Mouse (Mus musculus) midbrain, embryonic 16.5 days (tissue): Measurements from ENCODE around the gene E130311K13Rik. TPM values are rescaled to one million over a fixed set of nuclear protein-coding genes. Genes with fewer than 3 reads are reported as not detected.

Experiments used
- ATAC-seq: fragments of 200-750 bp; cut with Nextera tagmentation; 2 replicates; pipeline ENCODE4 v1.8.0; 2017; ENCODE audit warnings: moderate TSS enrichment
- H3K27ac ChIP-seq: fragments of 300-500 bp; sonication (generic); 2 replicates; pipeline ENCODE4 v1.5.1; 2014; ENCODE audit warnings: mild to moderate bottlenecking, low read length, mixed read lengths
- H3K27me3 ChIP-seq: fragments of 300-500 bp; sonication (generic); 2 replicates; pipeline ENCODE4 v1.6.1; 2014; ENCODE audit warnings: low read depth, low read length, mixed read lengths; ENCODE audit not compliant: control insufficient read depth, insufficient read depth
- H3K36me3 ChIP-seq: fragments of 300-500 bp; sonication (generic); 2 replicates; pipeline ENCODE4 v1.6.1; 2014; ENCODE audit warnings: mild to moderate bottlenecking, low read length, moderate library complexity, mixed read lengths; ENCODE audit not compliant: control insufficient read depth, insufficient read depth
- H3K4me1 ChIP-seq: fragments of 300-500 bp; sonication (generic); 2 replicates; pipeline ENCODE4 v1.6.1; 2014; ENCODE audit warnings: mild to moderate bottlenecking, low read length, mixed read lengths; ENCODE audit not compliant: control insufficient read depth, insufficient read depth
- H3K4me2 ChIP-seq: fragments of 300-500 bp; sonication (generic); 2 replicates; pipeline ENCODE4 v1.6.1; 2014; ENCODE audit warnings: mild to moderate bottlenecking, low read length, mixed read lengths
- H3K4me3 ChIP-seq: fragments of 300-500 bp; sonication (generic); 2 replicates; pipeline ENCODE4 v1.5.1; 2014; ENCODE audit warnings: low read depth, mild to moderate bottlenecking, low read length, moderate library complexity, mixed read lengths
- H3K9ac ChIP-seq: fragments of 300-500 bp; sonication (generic); 2 replicates; pipeline ENCODE4 v1.6.1; 2014; ENCODE audit warnings: low read depth, low read length, mixed read lengths
- H3K9me3 ChIP-seq: fragments of 300-500 bp; sonication (generic); replicated peaks from 2 replicates; pipeline ENCODE4 v1.6.1; 2014; ENCODE audit warnings: mild to moderate bottlenecking, low read length, mixed read lengths; ENCODE audit not compliant: control insufficient read depth, poor library complexity, severe bottlenecking
- WGBS: fragments of 180-500 bp; shearing (Covaris S2); extraction: QIAGEN DNeasy Blood & Tissue Kit; methylation state at CpG from one replicate; pipeline ENCODE4 v1.1.7; 2014; 5-methylcytosine and 5-hydroxymethylcytosine counted together
- polyA plus RNA-seq: library from polyadenylated mRNA; unstranded; fragments of >200 nt; fragmentation: Nextera tagmentation; extraction: Ambion mirVana; gene quantifications from 2 replicates; pipeline ENCODE4 v1.2.1, GENCODE M21; 2015

E130311K13Rik gene
- polyA plus RNA-seq, 1 experiment from 2014 or later: 8.3 TPM

- H3K4me2 ChIP-seq: no peak overlapping the region
- no peaks in the 10 kb centered on the region for H3K9me3 ChIP-seq
- WGBS: 95% methylated on average over 3 of the region's 3 CpGs
- no peak for ATAC-seq
- 0 out of 2 replicates have a peak, but pooled peaks cover 2% of the 10 kb centered on the region for H3K36me3 ChIP-seq
- H3K27me3 ChIP-seq: no peaks in the 10 kb centered on the region
- H3K9ac ChIP-seq: no peak overlapping the region
- H3K4me3 ChIP-seq: no peak overlapping the region
- no peak overlapping the region for H3K27ac ChIP-seq
- H3K4me1 ChIP-seq: no peaks in the 10 kb centered on the region
These were observed 20.6 kb upstream of the E130311K13Rik start for GRCm38 (mm10) chr3:63949837-63950236.

- no peaks in the 10 kb centered on the region for H3K4me1 ChIP-seq
- no peak overlapping the region for H3K9ac ChIP-seq
- ATAC-seq: no peak
- H3K4me3 ChIP-seq: no peak overlapping the region
- no peaks in the 10 kb centered on the region for H3K27me3 ChIP-seq
- H3K27ac ChIP-seq: no peak overlapping the region
- H3K9me3 ChIP-seq: no peaks in the 10 kb centered on the region
- 0 out of 2 replicates have a peak, but pooled peaks cover 7% of the 10 kb centered on the region for H3K36me3 ChIP-seq
- WGBS: 97% methylated on average over 2 of the region's 2 CpGs
- no peak overlapping the region for H3K4me2 ChIP-seq
These were observed 12.1 kb upstream of the E130311K13Rik start for GRCm38 (mm10) chr3:63941204-63941850.

- ATAC-seq: no peak
- WGBS: 91% methylated on average over 2 of the region's 2 CpGs
- no peak overlapping the region for H3K27ac ChIP-seq
These were observed 9.7 kb upstream of the E130311K13Rik start for GRCm38 (mm10) chr3:63938928-63939327.

GRCm38 (mm10) chr3:63919634-63920033 lies 9.6 kb downstream of the E130311K13Rik start:
- no peaks in the 10 kb centered on the region for H3K27me3 ChIP-seq
- 68% methylated on average over 3 of the region's 3 CpGs for WGBS
- no peak for ATAC-seq

More at GRCm38 (mm10) chr3:63938928-63939327, 9.7 kb upstream of the E130311K13Rik start:
- no peaks in the 10 kb centered on the region for H3K4me1 ChIP-seq
- 0 out of 2 replicates have a peak, but pooled peaks cover 7% of the 10 kb centered on the region for H3K36me3 ChIP-seq
- no peaks in the 10 kb centered on the region for H3K9me3 ChIP-seq
- no peak overlapping the region for H3K4me3 ChIP-seq
- H3K9ac ChIP-seq: no peak overlapping the region
- no peaks in the 10 kb centered on the region for H3K27me3 ChIP-seq
- H3K4me2 ChIP-seq: no peak overlapping the region

GRCm38 (mm10) chr3:63910301-63910700 lies 19.0 kb downstream of the E130311K13Rik start:
- WGBS: 86% methylated on average over 4 of the region's 4 CpGs
- no peak for ATAC-seq

More at GRCm38 (mm10) chr3:63919634-63920033, 9.6 kb downstream of the E130311K13Rik start:
- no peak overlapping the region for H3K4me2 ChIP-seq
- peaks cover 5% of the 10 kb centered on the region for H3K36me3 ChIP-seq
- H3K4me1 ChIP-seq: no peaks in the 10 kb centered on the region
- H3K9ac ChIP-seq: no peak overlapping the region
- H3K27ac ChIP-seq: no peak overlapping the region
- no peaks in the 10 kb centered on the region for H3K9me3 ChIP-seq
- H3K4me3 ChIP-seq: no peak overlapping the region

GRCm38 (mm10) chr3:63905241-63905640 lies 24.0 kb downstream of the E130311K13Rik start:
- ATAC-seq: peak; percentile 77; the same call in 1 of the 2 replicates
- Histone ChIP-seq H3K4me3 (peak overlapping the region; percentile 44), H3K9me3 (no peaks in the 10 kb centered on the region), H3K4me2 (peak overlapping the region; percentile 85), H3K36me3 (no peaks in the 10 kb centered on the region), H3K27me3 (no peaks in the 10 kb centered on the region), H3K9ac (peak overlapping the region; percentile 52), H3K4me1 (peaks cover 6% of the 10 kb centered on the region), H3K27ac (no peak overlapping the region)
- WGBS: under 1% methylated on average over 18 of the region's 18 CpGs

More at GRCm38 (mm10) chr3:63910301-63910700, 19.0 kb downstream of the E130311K13Rik start:
- no peak overlapping the region for H3K4me2 ChIP-seq
- no peaks in the 10 kb centered on the region for H3K27me3 ChIP-seq
- H3K4me1 ChIP-seq: peaks cover 2% of the 10 kb centered on the region
- no peaks in the 10 kb centered on the region for H3K9me3 ChIP-seq
- H3K27ac ChIP-seq: no peak overlapping the region
- peaks cover 1% of the 10 kb centered on the region; the same call in 1 of the 2 replicates for H3K36me3 ChIP-seq
- no peak overlapping the region for H3K9ac ChIP-seq
- H3K4me3 ChIP-seq: no peak overlapping the region

GRCm38 (mm10) chr3:63904157-63904556 lies 25.1 kb downstream of the E130311K13Rik start:
- no peak overlapping the region for H3K4me3 ChIP-seq
- H3K27ac ChIP-seq: no peak overlapping the region
- H3K36me3 ChIP-seq: no peaks in the 10 kb centered on the region
- ATAC-seq: no peak
- no peaks in the 10 kb centered on the region for H3K27me3 ChIP-seq
- no peaks in the 10 kb centered on the region for H3K9me3 ChIP-seq
- H3K4me2 ChIP-seq: no peak overlapping the region
- peaks cover 11% of the 10 kb centered on the region for H3K4me1 ChIP-seq
- WGBS: 83% methylated on average over 2 of the region's 2 CpGs
- no peak overlapping the region for H3K9ac ChIP-seq

GRCm38 (mm10) chr3:63900021-63900571 lies 29.2 kb downstream of the E130311K13Rik start:
- ATAC-seq: peak; percentile 4; the same call in 1 of the 2 replicates
- under 1% methylated on average over 12 of the region's 12 CpGs for WGBS
- H3K4me2 ChIP-seq: peak overlapping the region; percentile 93

GRCm38 (mm10) chr3:63899309-63899695 lies 30.0 kb downstream of the E130311K13Rik start, which contains the start of gene Plch1:
TSS of gene Plch1 (minus strand) at chr3:63899472.
- no peaks in the 10 kb centered on the region for H3K9me3 ChIP-seq
- H3K9ac ChIP-seq: peak within 1 kb of the TSS; percentile 84
- H3K27ac ChIP-seq: peak within 1 kb of the TSS; percentile 91
- H3K27me3 ChIP-seq: no peaks in the 10 kb centered on the region
- ATAC-seq: peak; percentile 89
- peaks cover 18% of the 10 kb centered on the region for H3K4me1 ChIP-seq
- peak within 1 kb of the TSS; percentile 93 for H3K4me2 ChIP-seq
- no peaks in the 10 kb centered on the region for H3K36me3 ChIP-seq
- under 1% methylated on average over 12 of the region's 12 CpGs for WGBS
- H3K4me3 ChIP-seq: peak within 1 kb of the TSS; percentile 84

More at GRCm38 (mm10) chr3:63900021-63900571, 29.2 kb downstream of the E130311K13Rik start:
- H3K36me3 ChIP-seq: no peaks in the 10 kb centered on the region
- peak overlapping the region; percentile 34; the same call in 1 of the 2 replicates for H3K27ac ChIP-seq
- peak overlapping the region; percentile 84 for H3K4me3 ChIP-seq
- H3K9ac ChIP-seq: no peak overlapping the region; the same call in 1 of the 2 replicates
- H3K4me1 ChIP-seq: peaks cover 19% of the 10 kb centered on the region
- no peaks in the 10 kb centered on the region for H3K27me3 ChIP-seq
- H3K9me3 ChIP-seq: no peaks in the 10 kb centered on the region
